Mouse (Mus musculus) cerebellum, adult (tissue): ENCODE measurements around the gene Zmym3.
"Not testable (repeated sequence)": the region's sequence is repeated elsewhere in the genome, so short reads cannot be mapped to it uniquely, and the experiment has no call there.

Source experiments
- ATAC-seq: cut with Nextera tagmentation; 2 replicates; pipeline ENCODE4 v1.9.2; 2017; ENCODE audit warnings: mild to moderate bottlenecking, moderate library complexity, mixed read lengths; ENCODE audit not compliant: insufficient number of reproducible peaks, low FRiP score, low TSS enrichment

The Zmym3 gene

DNA sequence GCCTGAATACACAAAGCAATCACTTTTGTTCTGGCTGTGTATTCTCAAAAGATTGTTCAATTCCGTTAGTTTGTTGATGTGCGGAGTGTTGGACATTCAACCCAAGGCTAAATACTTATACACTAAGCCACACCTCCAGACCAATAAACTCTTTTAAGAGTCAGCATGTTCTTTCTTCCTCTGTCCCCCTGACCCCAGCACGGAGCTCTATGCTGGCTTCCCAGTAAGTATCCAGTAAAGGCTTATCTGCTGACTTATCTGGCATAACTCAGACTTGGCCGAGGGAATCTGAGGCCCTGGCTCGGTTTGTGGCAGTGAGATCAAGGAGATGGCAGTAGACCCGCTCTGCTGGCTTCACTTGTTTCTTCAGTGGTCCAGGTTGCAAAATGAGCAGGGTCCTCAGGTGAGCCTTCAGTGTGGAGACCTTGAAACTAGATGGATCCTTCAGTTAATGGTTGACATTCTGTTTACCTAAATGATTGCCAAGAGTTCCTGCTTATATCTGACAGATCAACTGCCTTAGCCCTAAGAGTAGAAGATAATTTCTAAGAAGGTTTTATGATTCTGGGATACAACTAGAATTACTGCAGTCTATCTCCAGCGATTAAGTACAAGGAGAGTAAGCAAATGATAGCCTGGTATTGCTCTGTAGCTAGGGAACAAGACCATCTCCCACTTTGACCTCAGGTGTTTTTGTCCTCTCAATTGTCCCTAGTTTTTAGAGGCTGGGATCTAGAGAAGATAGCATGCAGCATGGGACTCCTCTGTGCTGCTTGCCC, 44.3 kb downstream of the Zmym3 start, which contains the start of gene Gjb1:
Gene Gjb1 (plus strand): TSS at position 189 of the 779 bp plus-strand sequence.
- no peak for ATAC-seq

- ATAC-seq = no peak
Observed at GRCm38 (mm10) chrX:101372946-101373345, 47.7 kb downstream of the Zmym3 start.

DNA sequence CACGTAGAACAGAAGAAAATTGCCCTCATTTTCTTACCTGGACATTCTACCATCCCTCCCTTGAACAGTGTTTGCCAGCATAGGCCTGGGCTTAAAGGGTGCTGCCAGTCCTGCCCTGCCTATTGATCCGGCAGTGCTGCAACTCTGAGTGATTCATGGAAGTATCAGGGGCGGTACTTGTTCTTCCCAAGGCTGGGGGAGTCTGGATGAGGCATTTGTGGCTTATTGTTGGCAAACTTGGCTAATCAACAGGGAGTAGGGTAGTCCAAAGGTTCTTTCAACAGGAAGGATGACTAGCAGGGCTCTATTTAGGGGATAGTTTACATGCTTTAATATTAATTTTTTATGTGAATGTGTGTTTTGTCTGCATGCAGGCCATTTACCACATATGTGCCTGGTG, 50.1 kb downstream of the Zmym3 start:
- no peak for ATAC-seq

GRCm38 (mm10) chrX:101369001-101369400, 51.6 kb downstream of the Zmym3 start:
- no peak for ATAC-seq

- ATAC-seq = not testable (repeated sequence)
Observed at GRCm38 (mm10) chrX:101358902-101359301, 61.7 kb downstream of the Zmym3 start.
